Mouse (Mus musculus) forebrain, embryonic 11.5 days (tissue): Measurements from ENCODE around the gene Ccrl2. TPM values are rescaled to one million over a fixed set of nuclear protein-coding genes. Genes with fewer than 3 reads are reported as not detected.
A peak's percentile ranks its signal among the peaks of the same experiment; 100 is the strongest.

ENCODE experiments used
- ATAC-seq: fragments of 200-750 bp; cut with Nextera tagmentation; replicated peaks from 2 replicates; pipeline ENCODE4 v1.8.0; 2017; ENCODE audit warnings: moderate TSS enrichment; ENCODE audit not compliant: low FRiP score
- DNase-seq: peaks from one replicate; pipeline ENCODE4 v3.0.0-alpha.2; 2017; ENCODE audit warnings: low spot score
- H3K27ac ChIP-seq: fragments of 300-500 bp; sonication (generic); 2 replicates; pipeline ENCODE4 v1.5.1; 2014; ENCODE audit warnings: low read depth, low read length
- H3K27me3 ChIP-seq: fragments of 300-500 bp; sonication (generic); 2 replicates; pipeline ENCODE4 v1.6.1; 2014; ENCODE audit warnings: mild to moderate bottlenecking, low read length, mixed read lengths; ENCODE audit not compliant: control insufficient read depth, insufficient read depth
- H3K36me3 ChIP-seq: fragments of 300-500 bp; sonication (generic); 2 replicates; pipeline ENCODE4 v1.6.1; 2014; ENCODE audit warnings: mild to moderate bottlenecking, low read length, moderate library complexity, mixed read lengths; ENCODE audit not compliant: control insufficient read depth, insufficient read depth
- H3K4me1 ChIP-seq: fragments of 300-500 bp; sonication (generic); replicated peaks from 2 replicates; pipeline ENCODE4 v1.6.1; 2014; ENCODE audit warnings: low read length, mixed read lengths; ENCODE audit not compliant: control insufficient read depth, insufficient read depth
- H3K4me2 ChIP-seq: fragments of 300-500 bp; sonication (generic); 2 replicates; pipeline ENCODE4 v1.6.1; 2014; ENCODE audit warnings: low read depth, mild to moderate bottlenecking, low read length, moderate library complexity, mixed read lengths; ENCODE audit not compliant: severe bottlenecking
- H3K4me3 ChIP-seq: fragments of 300-500 bp; sonication (generic); 2 replicates; pipeline ENCODE4 v1.5.1; 2014; ENCODE audit warnings: low read depth, low read length
- H3K9ac ChIP-seq: fragments of 300-500 bp; sonication (generic); 2 replicates; pipeline ENCODE4 v1.6.1; 2014; ENCODE audit warnings: low read length
- H3K9me3 ChIP-seq: fragments of 300-500 bp; sonication (generic); 2 replicates; pipeline ENCODE4 v1.6.1; 2016; ENCODE audit warnings: low read length, mixed read lengths; ENCODE audit not compliant: control insufficient read depth
- WGBS: fragments of 180-500 bp; shearing (Covaris S2); extraction: QIAGEN DNeasy Blood & Tissue Kit; methylation state at CpG from one replicate; pipeline ENCODE4 v1.1.7; 2014; 5-methylcytosine and 5-hydroxymethylcytosine counted together
- polyA plus RNA-seq: library from polyadenylated mRNA; unstranded; fragments of >200 nt; fragmentation: Nextera tagmentation; extraction: Ambion mirVana; gene quantifications from 2 replicates; pipeline ENCODE4 v1.2.1, GENCODE M21; 2014

Gene Ccrl2
- polyA plus RNA-seq, 1 experiment from 2014 or later, result 1.2 TPM

- Histone ChIP-seq H3K9ac (no peak overlapping the region), H3K9me3 (no peaks in the 10 kb centered on the region; the same call in 1 of the 2 replicates), H3K27me3 (no peaks in the 10 kb centered on the region), H3K4me3 (no peak overlapping the region), H3K4me1 (no peaks in the 10 kb centered on the region), H3K27ac (no peak overlapping the region), H3K36me3 (no peaks in the 10 kb centered on the region), H3K4me2 (no peak overlapping the region)
- ATAC-seq, result no peak
- no peak for DNase-seq
- 68% methylated on average over 5 of the region's 5 CpGs for WGBS
These were observed 20.4 kb upstream of the Ccrl2 start for GRCm38 (mm10) chr9:111077745-111078144.

DNA sequence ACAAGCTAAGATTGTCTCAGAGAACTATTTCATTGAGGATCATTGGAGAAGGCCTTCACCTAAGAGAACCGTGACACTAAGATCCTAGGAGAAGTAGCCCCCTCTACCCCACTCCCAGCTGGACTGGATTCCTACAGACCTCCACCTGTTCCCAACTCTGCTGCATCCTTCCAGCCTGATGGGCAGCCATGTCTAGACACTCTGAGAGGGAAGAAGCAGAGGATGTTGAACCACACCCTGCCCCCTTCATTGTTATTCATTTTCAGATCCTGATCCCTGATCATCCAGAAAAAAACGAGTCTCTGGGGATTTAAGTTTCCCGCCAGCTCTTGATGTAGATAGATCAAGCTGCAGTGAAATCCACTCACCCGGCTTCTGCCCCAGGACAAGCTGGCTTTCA is 15.7 kb upstream of the Ccrl2 start:
- ATAC-seq (no peak), DNase-seq (no peak)
- Histone ChIP-seq H3K4me3 (no peak overlapping the region), H3K4me1 (no peaks in the 10 kb centered on the region), H3K9me3 (no peaks in the 10 kb centered on the region; the same call in 1 of the 2 replicates), H3K27me3 (no peaks in the 10 kb centered on the region), H3K36me3 (no peaks in the 10 kb centered on the region), H3K4me2 (no peak overlapping the region), H3K27ac (no peak overlapping the region), H3K9ac (no peak overlapping the region)
- WGBS, result 80% methylated on average over 4 of the region's 4 CpGs

- Histone ChIP-seq H3K27ac (no peak overlapping the region), H3K36me3 (no peaks in the 10 kb centered on the region), H3K9me3 (no peaks in the 10 kb centered on the region; the same call in 1 of the 2 replicates), H3K4me2 (no peak overlapping the region), H3K4me1 (no peaks in the 10 kb centered on the region), H3K9ac (no peak overlapping the region), H3K4me3 (no peak overlapping the region), H3K27me3 (no peaks in the 10 kb centered on the region)
- no peak for ATAC-seq
- DNase-seq, result no peak
- WGBS, result 72% methylated on average over 7 of the region's 7 CpGs
These were observed 14.9 kb upstream of the Ccrl2 start for GRCm38 (mm10) chr9:111072175-111072574.

- H3K4me3 ChIP-seq, result no peak overlapping the region
- no peaks in the 10 kb centered on the region for H3K27me3 ChIP-seq
- no peak overlapping the region for H3K4me2 ChIP-seq
- DNase-seq, result peak; percentile 75
- no peaks in the 10 kb centered on the region for H3K4me1 ChIP-seq
- H3K9ac ChIP-seq, result no peak overlapping the region
- no peaks in the 10 kb centered on the region for H3K36me3 ChIP-seq
- H3K9me3 ChIP-seq, result no peaks in the 10 kb centered on the region; the same call in 1 of the 2 replicates
- no peak for ATAC-seq
- H3K27ac ChIP-seq, result no peak overlapping the region
- 40% methylated on average over 4 of the region's 4 CpGs for WGBS
These were observed 13.2 kb upstream of the Ccrl2 start for GRCm38 (mm10) chr9:111070546-111070961.

- H3K4me2 ChIP-seq, result no peak overlapping the region
- H3K4me3 ChIP-seq, result no peak overlapping the region
- DNase-seq, result no peak
- no peaks in the 10 kb centered on the region for H3K27me3 ChIP-seq
- no peaks in the 10 kb centered on the region for H3K9me3 ChIP-seq
- no peak overlapping the region for H3K27ac ChIP-seq
- no peaks in the 10 kb centered on the region for H3K4me1 ChIP-seq
- H3K36me3 ChIP-seq, result no peaks in the 10 kb centered on the region
- no peak for ATAC-seq
- 85% methylated on average over 4 of the region's 4 CpGs for WGBS
- no peak overlapping the region for H3K9ac ChIP-seq
These were observed 9.7 kb upstream of the Ccrl2 start for GRCm38 (mm10) chr9:111067052-111067451.

- H3K27me3 ChIP-seq, result no peaks in the 10 kb centered on the region
- H3K27ac ChIP-seq, result no peak overlapping the region
- H3K4me2 ChIP-seq, result no peak overlapping the region
- no peaks in the 10 kb centered on the region for H3K9me3 ChIP-seq
- DNase-seq (no peak), ATAC-seq (no peak)
- no peaks in the 10 kb centered on the region for H3K36me3 ChIP-seq
- no peak overlapping the region for H3K4me3 ChIP-seq
- 80% methylated on average over 5 of the region's 5 CpGs for WGBS
- no peak overlapping the region for H3K9ac ChIP-seq
- H3K4me1 ChIP-seq, result no peaks in the 10 kb centered on the region
These were observed 5.5 kb upstream of the Ccrl2 start for GRCm38 (mm10) chr9:111062840-111063239.

DNA sequence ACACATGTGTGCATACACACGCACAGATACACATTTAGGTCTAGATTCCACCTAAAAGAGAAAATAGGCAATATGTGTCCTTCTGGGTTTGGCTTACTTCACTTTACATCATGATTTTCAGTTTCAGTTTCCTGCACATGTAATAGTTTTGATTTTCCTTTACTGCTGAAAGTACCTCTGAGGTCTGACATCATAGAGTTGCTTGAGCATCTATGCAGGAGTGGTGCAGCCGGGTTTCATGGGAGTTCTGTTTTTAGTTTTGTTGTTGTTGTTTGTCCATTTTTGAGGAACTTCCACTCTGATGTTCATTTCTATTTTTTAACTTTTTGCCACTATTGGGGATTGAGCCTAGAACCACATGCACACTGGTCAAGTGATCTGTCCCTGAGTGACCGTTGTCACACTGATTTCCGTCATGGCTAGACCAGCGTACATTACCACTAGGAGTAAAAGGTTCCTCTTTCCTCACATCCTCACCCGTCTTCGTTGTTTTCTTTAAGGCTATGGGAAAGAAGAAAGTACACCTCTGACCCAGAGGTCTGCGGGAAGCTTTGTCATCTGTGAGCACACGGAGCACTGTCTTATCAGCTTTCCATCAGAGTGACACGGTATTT is 1.7 kb upstream of the Ccrl2 start:
- Histone ChIP-seq H3K4me2 (no peak overlapping the region), H3K9ac (no peak overlapping the region), H3K4me1 (no peaks in the 10 kb centered on the region), H3K9me3 (no peaks in the 10 kb centered on the region), H3K27ac (no peak overlapping the region), H3K4me3 (no peak overlapping the region), H3K36me3 (no peaks in the 10 kb centered on the region), H3K27me3 (no peaks in the 10 kb centered on the region)
- ATAC-seq (no peak), DNase-seq (no peak)
- WGBS, result 75% methylated on average over 10 of the region's 10 CpGs

GRCm38 (mm10) chr9:111057544-111058370 is 438 bp upstream of the Ccrl2 start:
- Histone ChIP-seq H3K4me1 (no peaks in the 10 kb centered on the region), H3K27me3 (no peaks in the 10 kb centered on the region), H3K9me3 (no peaks in the 10 kb centered on the region), H3K4me3 (no peak overlapping the region), H3K4me2 (no peak overlapping the region), H3K27ac (no peak overlapping the region), H3K36me3 (no peaks in the 10 kb centered on the region), H3K9ac (no peak overlapping the region)
- no peak for DNase-seq
- ATAC-seq, result no peak
- 81% methylated on average over 14 of the region's 14 CpGs for WGBS

DNA sequence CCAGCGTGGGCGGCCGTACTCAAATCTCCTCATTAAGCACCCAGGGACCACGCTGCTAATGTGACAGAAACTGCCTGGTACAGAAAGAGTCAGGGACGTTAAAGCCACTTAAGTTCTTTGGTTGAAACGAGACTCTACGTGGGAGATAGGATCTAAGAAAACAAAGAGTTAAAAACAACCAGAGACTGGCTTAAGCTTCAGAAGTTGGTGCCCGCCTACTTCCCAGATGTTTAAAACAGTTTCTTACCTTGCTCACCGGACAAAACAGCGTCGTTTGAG is 861 bp downstream of the Ccrl2 start:
- Histone ChIP-seq H3K4me3 (0 out of 2 replicates have a peak overlapping the region, but pooled peaks have one; percentile 7), H3K4me1 (no peaks in the 10 kb centered on the region), H3K27ac (no peak overlapping the region), H3K36me3 (no peaks in the 10 kb centered on the region), H3K9me3 (no peaks in the 10 kb centered on the region), H3K27me3 (no peaks in the 10 kb centered on the region), H3K9ac (no peak overlapping the region; the same call in 1 of the 2 replicates), H3K4me2 (peak overlapping the region; percentile 6; the same call in 1 of the 2 replicates)
- no peak for ATAC-seq
- WGBS, result 20% methylated on average over 11 of the region's 11 CpGs
- DNase-seq, result no peak
